ENCODE assay signal across 8 mouse cellular contexts in the genomic region with DNA sequence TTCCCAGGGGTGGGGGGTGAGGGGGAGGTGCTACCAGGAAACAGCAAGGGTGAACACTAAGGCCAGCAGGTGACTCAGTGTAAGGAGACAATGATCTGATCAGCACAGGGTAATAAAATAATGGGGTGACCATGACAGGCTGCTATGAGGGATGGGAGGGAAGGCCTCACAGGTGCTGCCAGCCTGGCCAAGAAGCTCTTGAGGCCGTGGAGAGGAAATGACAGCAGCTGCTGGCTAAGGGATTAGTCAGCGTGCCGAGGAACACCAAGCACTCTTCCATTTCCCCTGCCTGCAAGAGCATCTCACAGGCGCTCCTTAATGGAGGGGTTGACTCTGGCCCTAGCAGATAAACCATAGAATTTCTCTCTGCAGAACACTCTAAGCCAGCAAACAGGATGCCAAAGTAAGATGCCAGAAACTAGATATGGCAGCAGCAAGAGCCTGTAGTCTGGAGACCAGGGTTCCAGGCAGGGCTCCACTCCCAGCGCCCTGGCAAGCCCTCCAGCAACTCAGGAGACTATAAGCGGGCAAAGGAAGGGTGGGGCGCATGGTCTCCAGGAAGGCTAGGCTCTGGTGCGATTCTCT. TPM values are rescaled to one million over a fixed set of nuclear protein-coding genes. Genes with fewer than 3 reads are reported as not detected.
A peak's percentile ranks its signal among the peaks of the same experiment; 100 is the strongest.
DNase-seq lines count a peak whose midpoint lies in the region; ATAC-seq and TF ChIP-seq lines count a peak whose summit lies in the region.

No protein-coding gene starts in this region.

- H3K9me3 ChIP-seq in forebrain, embryonic 15.5 days: no peaks in the 10 kb centered on the region
- no peaks in the 10 kb centered on the region for H3K9me3 ChIP-seq in forebrain, embryonic 14.5 days (replicated peaks; ENCODE audit: control insufficient read depth, low read length)
- H3K9me3 ChIP-seq in kidney, postnatal 0 days (replicated peaks; ENCODE audit: low read length): no peaks in the 10 kb centered on the region

- no peaks in the 10 kb centered on the region for H3K27me3 ChIP-seq in forebrain, embryonic 15.5 days
- H3K27me3 ChIP-seq in forebrain, embryonic 14.5 days (replicated peaks; ENCODE audit: control insufficient read depth, insufficient read depth, low read length): no peaks in the 10 kb centered on the region
- no peaks in the 10 kb centered on the region for H3K27me3 ChIP-seq in kidney, postnatal 0 days (ENCODE audit: insufficient read depth, low read length)

- no peak overlapping the region for H3K4me3 ChIP-seq in forebrain, embryonic 15.5 days
- H3K4me3 ChIP-seq in forebrain, embryonic 14.5 days (ENCODE audit: low read depth, low read length): no peak overlapping the region
- no peak overlapping the region for H3K4me3 ChIP-seq in embryonic fibroblast, embryonic 13.5 days (ENCODE audit: insufficient read depth, low read length)
- H3K4me3 ChIP-seq in kidney, postnatal 0 days (replicated peaks; ENCODE audit: low read depth, low read length): no peak overlapping the region

- H3K27ac ChIP-seq in forebrain, embryonic 15.5 days (replicated peaks): peak overlapping the region; percentile 32
- H3K27ac ChIP-seq in forebrain, embryonic 14.5 days (ENCODE audit: low read depth, low read length): no peak overlapping the region
- H3K27ac ChIP-seq in embryonic fibroblast, embryonic 13.5 days (ENCODE audit: insufficient read depth, low read length): 0 out of 2 replicates have a peak overlapping the region, but pooled peaks have one; percentile 5
- peak overlapping the region; percentile 62 for H3K27ac ChIP-seq in kidney, postnatal 0 days

- no peak for TF ChIP-seq CTCF in embryonic fibroblast, embryonic 13.5 days (IDR thresholded peaks at IDR 0.05; ENCODE audit: borderline replicate concordance, insufficient read depth, low read length)
- no peak for TF ChIP-seq CTCF in kidney, postnatal 0 days (IDR thresholded peaks at IDR 0.05; ENCODE audit: low read depth)

- no peak for DNase-seq in forebrain, embryonic 14.5 days (ENCODE audit: low spot score)
- DNase-seq in MN1 (ENCODE audit: low spot score): peak; percentile 55
- no peak for DNase-seq in kidney, postnatal 0 days (ENCODE audit: low spot score)
- no peak for DNase-seq in urinary bladder, postnatal 36 days (ENCODE audit: low spot score in 2 of 2)

- WGBS in forebrain, embryonic 15.5 days: 68% methylated on average over 8 of the region's 8 CpGs
- 65% methylated on average over 8 of the region's 8 CpGs for WGBS in forebrain, embryonic 14.5 days
- 45% methylated on average over 8 of the region's 8 CpGs for WGBS in kidney, postnatal 0 days

- H3K9ac ChIP-seq in forebrain, embryonic 15.5 days (replicated peaks): no peak overlapping the region
- H3K9ac ChIP-seq in forebrain, embryonic 14.5 days (ENCODE audit: low read length): no peak overlapping the region
- H3K9ac ChIP-seq in kidney, postnatal 0 days (ENCODE audit: low read depth, low read length): no peak overlapping the region

- no peak overlapping the region for H3K4me2 ChIP-seq in forebrain, embryonic 15.5 days (replicated peaks)
- no peak overlapping the region for H3K4me2 ChIP-seq in forebrain, embryonic 14.5 days (ENCODE audit: low read length)
- H3K4me2 ChIP-seq in kidney, postnatal 0 days (ENCODE audit: low read length): no peak overlapping the region

- no peak for TF ChIP-seq POLR2A in embryonic fibroblast, embryonic 13.5 days (IDR thresholded peaks at IDR 0.05; ENCODE audit: low read depth, low read length)

- peaks cover 7% of the 10 kb centered on the region; the same call in 1 of the 2 replicates for H3K4me1 ChIP-seq in forebrain, embryonic 15.5 days
- H3K4me1 ChIP-seq in forebrain, embryonic 14.5 days (ENCODE audit: control insufficient read depth, insufficient read depth, low read length): no peaks in the 10 kb centered on the region
- H3K4me1 ChIP-seq in embryonic fibroblast, embryonic 13.5 days (ENCODE audit: control insufficient read depth, insufficient read depth, low read length): peaks cover 18% of the 10 kb centered on the region
- H3K4me1 ChIP-seq in kidney, postnatal 0 days (replicated peaks; ENCODE audit: insufficient read depth, low read length): 0 out of 2 replicates have a peak, but pooled peaks cover 6% of the 10 kb centered on the region

- no peaks in the 10 kb centered on the region for H3K36me3 ChIP-seq in forebrain, embryonic 15.5 days
- H3K36me3 ChIP-seq in forebrain, embryonic 14.5 days (ENCODE audit: control insufficient read depth, insufficient read depth, low read length): no peaks in the 10 kb centered on the region
- no peaks in the 10 kb centered on the region for H3K36me3 ChIP-seq in kidney, postnatal 0 days (ENCODE audit: insufficient read depth, low read length)

- no peak for ATAC-seq in forebrain, embryonic 15.5 days (replicated peaks)
- no peak for ATAC-seq in forebrain, embryonic 14.5 days
- ATAC-seq in kidney, postnatal 0 days (replicated peaks; ENCODE audit: low FRiP score, low read depth): no peak
- ATAC-seq in erythroblast, adult 5-6 weeks (replicated peaks; ENCODE audit: low FRiP score, poor library complexity, severe bottlenecking): no peak
- ATAC-seq in megakaryocyte progenitor cell, adult 5-6 weeks (replicated peaks; ENCODE audit: poor library complexity): no peak

RNA-seq across cellular contexts. Expression of gene Apbb2, which starts 58.9 kb away (rescaled TPM):
- 85.6 and 85.8 TPM in 2 replicates for polyA plus RNA-seq in forebrain, embryonic 15.5 days (2015; fragmentation: Nextera tagmentation; extraction: Ambion mirVana)
- 60.6 and 75.0 TPM in 2 replicates for polyA plus RNA-seq in forebrain, embryonic 14.5 days (2014; fragmentation: Nextera tagmentation; extraction: Ambion mirVana)
- 71.9 and 88.0 TPM in 2 replicates for polyA plus RNA-seq in embryonic fibroblast, embryonic 13.5 days (2011; ENCODE audit: insufficient read length, low read depth, missing spikeins)
- 47.0 and 52.7 TPM in 2 replicates for polyA plus RNA-seq in kidney, postnatal 0 days (2015; fragmentation: Nextera tagmentation; extraction: Ambion mirVana)
- total RNA-seq in erythroblast, adult 5-6 weeks (2015; ENCODE audit: low replicate concordance): not detected in 2 replicates
- total RNA-seq in erythroblast, adult 5-6 weeks (2017; ENCODE audit: low replicate concordance): 0.34 TPM in 1 of 2 replicates, not detected in the other
- 2.2 and 3.3 TPM in 2 replicates for total RNA-seq in megakaryocyte progenitor cell, adult 5-6 weeks (2015)
- total RNA-seq in megakaryocyte progenitor cell, adult 5-6 weeks (2017): 0.29 and 1.2 TPM in 2 replicates
